Mouse (Mus musculus) naive thymus-derived CD4-positive, alpha-beta T cell, adult 2 months (primary cell): ENCODE results near the gene Gpx7.
"Not testable (repeated sequence)": the region's sequence is repeated elsewhere in the genome, so short reads cannot be mapped to it uniquely, and the experiment has no call there.

Experiments used
- DNase-seq: peaks from one replicate; pipeline ENCODE4 v3.0.0-alpha.2; 2011; ENCODE audit warnings: low read depth

The Gpx7 gene

DNA sequence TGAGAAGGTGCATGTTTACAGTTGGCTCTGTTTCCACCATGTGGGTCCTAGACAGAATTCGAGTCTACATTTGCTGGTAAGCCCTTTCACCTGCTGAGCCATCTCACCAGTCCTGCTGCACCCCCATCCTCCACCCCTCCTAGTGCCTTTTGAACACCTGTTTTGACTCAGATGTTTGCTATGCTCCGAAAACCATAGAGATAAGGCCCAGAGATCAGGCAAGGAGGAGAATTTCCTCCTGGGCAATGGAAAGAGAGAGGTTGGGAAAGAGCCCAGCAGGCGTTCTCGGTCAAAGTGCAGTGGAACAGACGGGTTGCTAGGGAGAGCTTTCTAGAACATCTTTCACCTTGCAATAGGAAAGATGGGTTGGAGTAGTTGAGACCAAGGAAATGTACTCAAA, 15.6 kb downstream of the Gpx7 start:
- DNase-seq: no peak

GRCm38 (mm10) chr4:108388741-108389140, 18.0 kb downstream of the Gpx7 start:
- DNase-seq: no peak

DNA sequence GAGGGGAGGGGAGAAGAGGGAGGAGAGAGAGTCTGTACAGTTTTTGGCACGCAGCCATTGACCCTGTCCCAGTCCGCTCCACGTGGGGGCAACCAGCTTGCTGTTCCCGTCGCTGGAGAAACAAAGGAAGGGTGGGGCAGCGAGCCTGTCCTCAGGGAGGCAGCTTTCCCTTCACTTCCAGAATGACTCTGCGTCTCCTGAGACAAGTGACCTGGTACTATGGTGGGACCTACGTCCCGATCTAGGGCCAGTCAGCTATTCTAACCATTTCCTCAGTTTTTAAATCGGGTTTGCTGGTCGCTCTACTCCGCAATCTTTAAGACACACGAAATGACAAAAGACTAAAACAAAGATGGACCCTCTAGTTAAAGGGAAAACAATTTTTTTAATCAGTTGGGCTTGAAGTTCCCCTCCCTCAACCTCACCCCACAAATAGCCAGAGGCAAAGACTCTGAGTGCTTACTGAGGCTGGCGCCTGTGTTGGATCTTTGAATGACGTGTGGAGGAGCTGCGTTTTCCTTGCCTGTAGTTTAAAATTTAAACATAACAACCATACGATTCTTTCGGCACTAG, 19.0 kb downstream of the Gpx7 start:
- peak; percentile 9 for DNase-seq

GRCm38 (mm10) chr4:108387106-108387505, 19.7 kb downstream of the Gpx7 start:
- no peak for DNase-seq

DNA sequence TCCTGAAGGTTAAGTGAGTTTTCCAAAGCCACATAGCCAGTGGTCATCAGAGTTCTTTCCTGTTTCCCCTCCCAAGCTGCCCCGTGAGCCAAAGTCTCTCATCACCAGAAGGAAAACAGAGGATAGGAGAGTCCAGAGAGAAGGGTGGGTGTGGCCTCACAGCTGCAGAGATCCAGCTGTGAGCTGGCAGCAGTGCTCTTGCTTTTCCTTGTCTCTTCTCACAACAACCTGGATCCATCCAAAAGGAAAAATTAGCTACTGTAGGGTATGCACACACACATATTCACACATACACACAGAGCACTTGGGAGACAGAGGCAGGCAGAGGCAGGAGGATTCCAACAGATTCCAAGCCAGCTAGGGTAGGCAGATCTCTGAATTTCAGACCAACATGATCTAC, 20.7 kb downstream of the Gpx7 start:
- DNase-seq: no peak

DNA sequence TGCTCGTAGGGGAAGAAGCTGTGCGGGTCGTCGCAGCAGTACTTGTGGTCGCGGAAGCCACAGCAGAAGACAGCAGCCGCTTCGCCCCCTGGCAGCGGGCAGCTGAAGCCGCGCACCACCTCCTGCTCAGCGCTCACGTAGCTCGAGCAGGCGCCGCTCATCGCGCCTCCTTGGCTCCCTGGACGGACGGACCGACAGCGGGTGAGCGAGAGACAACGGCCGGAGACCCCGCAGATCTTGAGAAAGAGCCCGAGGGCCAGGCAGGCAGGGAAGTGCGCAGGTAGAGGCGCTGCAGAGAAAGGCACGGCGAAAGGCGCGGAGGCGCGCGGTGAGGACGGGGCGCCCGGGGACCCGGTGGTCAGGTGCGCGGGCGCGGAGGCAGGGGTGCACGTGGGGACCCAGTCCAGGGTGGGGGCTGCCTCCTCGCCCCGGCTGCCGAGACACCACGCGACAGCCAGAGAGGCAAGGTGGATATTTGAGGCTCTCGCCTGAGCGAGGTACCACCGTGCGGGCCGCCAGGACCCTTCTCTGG, 23.5 kb downstream of the Gpx7 start, which contains the start of gene Shisal2a:
TSS of gene Shisal2a (minus strand) at position 167 of the 532 bp plus-strand sequence.
- DNase-seq: no peak

DNA sequence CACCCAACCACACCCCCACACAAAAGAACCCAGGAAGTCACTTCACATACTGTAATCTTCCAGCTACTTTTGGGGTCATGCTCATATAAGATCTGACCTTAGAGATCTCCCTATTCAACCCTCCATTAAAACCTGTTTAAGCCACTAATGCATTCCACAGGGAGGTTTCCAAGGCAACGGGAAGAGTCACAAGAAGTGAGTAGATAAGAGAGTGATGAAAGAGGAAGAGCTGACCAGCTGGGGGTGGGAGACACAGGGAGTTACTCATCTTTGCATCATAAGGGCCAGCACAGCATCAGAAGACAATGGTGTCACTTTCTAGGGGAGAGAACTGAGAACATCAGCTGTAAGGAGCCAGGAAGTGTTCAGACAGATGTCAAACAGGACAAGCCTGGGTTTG, 26.6 kb downstream of the Gpx7 start:
- DNase-seq: no peak

GRCm38 (mm10) chr4:108379476-108379875, 27.3 kb downstream of the Gpx7 start:
- DNase-seq: no peak

DNA sequence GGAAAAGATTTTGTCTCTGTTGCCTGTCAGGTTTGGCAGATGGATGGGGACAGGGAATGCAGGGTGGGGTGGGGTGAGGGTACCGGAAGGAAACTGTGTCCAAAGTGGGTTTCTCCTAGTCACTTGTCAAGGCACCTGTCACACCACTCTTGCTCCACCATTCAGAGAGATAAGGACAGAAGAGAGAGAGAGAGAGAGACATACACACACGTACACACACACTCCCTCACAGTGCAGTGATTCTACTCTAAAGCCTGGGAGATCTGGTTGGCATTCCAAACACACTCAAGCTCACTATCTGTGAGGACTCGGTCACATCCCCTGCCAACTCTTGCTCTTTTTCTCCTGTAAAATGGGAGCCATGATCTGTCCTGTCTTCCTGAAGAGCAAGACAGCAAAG, 34.6 kb downstream of the Gpx7 start:
- DNase-seq: no peak

DNA sequence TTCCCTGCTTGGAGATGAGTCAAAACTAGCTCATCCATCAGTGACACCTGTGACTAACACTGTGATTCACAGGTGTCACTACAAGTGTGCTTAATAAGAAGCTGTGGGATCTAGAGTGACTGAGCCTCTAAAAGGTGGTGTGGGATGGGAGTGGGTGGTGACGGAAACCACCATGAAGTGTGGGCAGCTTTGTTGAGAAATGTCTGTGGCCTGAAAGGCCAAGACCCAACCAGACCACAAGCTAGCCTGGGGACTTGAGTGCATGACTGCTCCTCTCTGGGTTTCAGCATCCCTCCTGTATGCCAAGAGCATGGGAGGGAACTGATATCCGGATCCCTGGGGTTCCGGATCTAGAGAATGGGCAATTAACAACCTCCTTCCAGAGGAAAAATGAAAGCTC, 35.3 kb downstream of the Gpx7 start:
- no peak for DNase-seq

- DNase-seq: no peak
Observed at GRCm38 (mm10) chr4:108370409-108370808, 36.4 kb downstream of the Gpx7 start.

DNA sequence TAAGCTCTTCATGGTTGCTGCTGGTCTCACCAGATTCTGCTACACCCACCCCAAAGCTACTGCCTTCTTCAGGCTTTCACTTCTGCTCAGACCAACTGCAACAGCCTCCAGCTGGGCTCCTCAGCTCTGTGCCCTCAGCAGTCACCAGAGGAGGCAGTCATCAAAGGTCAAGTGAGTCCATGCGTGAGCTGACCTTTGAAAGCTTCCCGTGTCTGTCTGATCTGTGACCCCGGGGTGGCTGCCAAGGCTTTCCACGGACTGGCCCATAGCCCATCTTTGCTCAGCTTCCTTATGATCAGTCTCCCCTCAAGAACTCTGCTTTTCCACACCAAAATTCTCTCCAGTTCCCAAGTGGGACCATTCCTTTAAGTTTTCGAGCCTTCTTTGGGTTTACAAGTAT, 37.5 kb downstream of the Gpx7 start:
- no peak for DNase-seq

- no peak for DNase-seq
Observed at GRCm38 (mm10) chr4:108364111-108364476, 42.7 kb downstream of the Gpx7 start.

DNA sequence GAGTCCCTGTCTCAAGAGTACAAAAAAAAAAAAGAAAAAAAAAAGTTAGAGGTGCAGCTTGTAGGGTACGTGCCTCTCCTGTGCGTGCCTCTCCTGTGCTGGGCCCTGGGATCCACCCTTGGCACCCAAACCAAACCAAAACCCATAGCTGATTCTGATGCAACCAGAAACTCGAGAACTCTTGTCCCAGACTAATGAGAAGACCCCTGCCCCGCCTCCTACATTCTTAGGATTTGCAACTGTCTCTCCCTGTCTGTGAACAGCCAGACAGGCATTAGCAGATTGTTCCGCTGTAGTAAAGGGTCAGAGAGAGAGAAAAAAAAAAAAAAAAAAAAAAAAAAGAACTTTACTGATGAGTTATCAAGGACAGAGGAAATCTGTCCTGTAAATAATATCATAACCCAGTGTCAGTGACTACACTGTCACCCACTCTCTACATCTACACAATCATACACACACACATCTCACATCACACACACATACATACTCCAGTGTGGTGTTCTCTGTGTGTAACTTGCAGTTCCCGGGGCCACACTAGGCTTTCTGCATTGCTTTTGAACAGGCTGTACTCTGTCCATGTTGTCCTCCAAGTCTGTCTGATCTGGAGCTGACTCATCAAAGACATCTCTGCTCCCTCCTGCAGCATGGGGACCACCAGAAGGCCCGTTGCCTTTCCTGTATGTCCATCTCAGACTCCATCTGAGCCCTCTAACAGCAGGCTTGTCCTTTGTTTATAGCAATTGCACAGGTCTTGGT, 43.2 kb downstream of the Gpx7 start:
- no peak for DNase-seq

DNA sequence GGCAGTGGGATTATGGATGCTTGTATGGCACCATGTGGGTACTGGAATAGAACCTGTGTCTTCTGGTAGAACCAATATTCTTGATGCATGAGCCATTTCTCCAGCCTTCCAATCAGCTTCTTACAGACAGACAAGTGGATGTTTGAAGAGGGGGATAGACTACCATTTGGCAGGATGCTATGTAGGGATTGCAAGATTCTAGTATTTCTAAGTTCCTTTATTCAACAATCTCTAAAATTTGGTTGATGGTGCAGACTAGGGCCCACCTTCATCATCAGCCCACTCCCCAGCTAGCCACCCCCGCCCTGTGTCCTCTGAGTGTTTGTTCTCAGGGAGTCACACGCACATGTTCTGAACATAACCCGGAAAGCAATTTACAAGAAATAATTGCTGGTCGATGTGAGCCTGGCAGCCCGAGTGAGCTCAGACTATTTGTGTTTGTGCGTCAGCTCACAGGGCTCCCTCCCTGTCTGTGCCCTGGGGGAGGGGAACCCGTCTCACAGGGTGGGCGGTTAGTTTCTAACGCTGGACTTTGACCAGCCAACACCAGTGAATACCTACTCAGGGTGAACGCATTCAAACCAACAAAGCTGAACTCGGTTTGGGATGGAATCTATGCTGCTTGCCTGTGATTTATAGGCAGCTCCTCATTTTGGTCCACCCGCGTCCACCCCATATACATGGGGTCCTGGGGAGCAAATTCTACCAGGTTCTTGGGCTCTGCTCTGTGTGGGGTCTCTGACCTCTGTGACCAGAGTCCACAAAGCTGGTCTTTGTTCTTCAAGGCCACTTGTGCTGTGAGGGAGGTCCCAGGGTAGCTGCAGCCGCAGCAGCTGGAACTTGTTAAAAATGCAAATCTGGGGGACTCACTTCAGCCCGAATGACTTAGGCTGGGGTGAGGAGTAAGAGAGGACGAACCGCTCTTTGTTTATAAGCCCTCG, 44.2 kb downstream of the Gpx7 start:
- DNase-seq: no peak

- no peak for DNase-seq
Observed at GRCm38 (mm10) chr4:108360136-108361055, 46.4 kb downstream of the Gpx7 start.

GRCm38 (mm10) chr4:108358498-108358897, 48.3 kb downstream of the Gpx7 start:
- no peak for DNase-seq

DNA sequence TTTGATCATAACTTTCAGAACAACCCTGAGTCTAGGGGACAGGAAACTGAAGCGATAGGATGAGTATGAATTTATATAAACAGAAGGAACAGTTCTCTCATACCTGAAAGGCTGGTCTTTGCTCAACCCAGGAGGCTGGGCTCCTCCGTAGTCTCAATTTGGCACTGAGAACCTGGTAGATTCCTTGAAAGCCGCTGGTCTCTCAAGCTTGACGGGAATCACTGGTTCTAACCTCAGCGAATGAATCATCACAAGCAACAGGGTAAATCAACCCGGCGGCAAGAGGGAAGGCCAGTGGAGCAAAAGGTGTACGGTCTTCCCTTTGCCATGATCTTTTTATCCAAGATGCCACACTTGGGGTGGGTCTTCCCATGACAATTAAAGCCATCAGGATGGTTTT, 49.3 kb downstream of the Gpx7 start:
- no peak for DNase-seq

DNA sequence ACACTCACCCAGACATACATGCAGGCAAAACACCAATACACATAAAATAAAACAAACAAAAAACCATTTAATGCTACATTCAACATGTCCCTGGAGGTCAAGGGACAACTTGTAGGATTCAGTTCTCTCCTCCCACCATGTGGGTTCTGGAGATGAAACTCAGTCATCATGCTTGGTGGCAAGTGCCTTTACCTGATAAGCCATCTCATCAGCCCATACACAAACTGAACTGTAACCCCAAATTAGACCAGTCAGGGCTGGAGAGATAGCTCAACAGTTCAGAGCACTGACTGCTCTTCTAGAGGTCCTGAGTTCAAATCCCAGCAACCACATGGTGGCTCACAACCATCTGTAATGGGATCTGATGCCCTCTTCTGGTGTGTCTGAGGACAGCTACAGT, 53.2 kb downstream of the Gpx7 start:
- DNase-seq: not testable (repeated sequence)

GRCm38 (mm10) chr4:108350819-108351218, 55.9 kb downstream of the Gpx7 start:
- no peak for DNase-seq
